Comparison of ENCODE assay signal across 11 mouse cellular contexts in the genomic region with DNA sequence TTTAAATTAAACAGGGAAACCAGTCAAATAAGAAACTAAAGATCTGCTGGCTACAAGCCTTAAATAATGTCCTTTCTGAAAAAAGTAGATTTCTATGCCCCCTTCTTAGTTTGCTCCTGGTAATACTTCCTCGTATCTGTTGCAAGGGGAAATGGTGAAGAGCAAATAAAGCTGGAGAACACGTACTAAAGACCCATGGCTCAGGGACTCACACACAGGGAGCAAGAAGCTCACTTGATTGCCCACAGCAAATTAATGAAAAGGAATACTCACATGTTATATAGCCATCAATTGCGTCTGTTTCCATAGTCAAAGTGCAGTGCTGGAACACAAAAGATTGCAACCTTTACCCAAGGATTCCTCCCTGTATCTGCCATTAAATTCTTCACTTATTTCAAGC. TPM values are rescaled to one million over a fixed set of nuclear protein-coding genes. Genes with fewer than 3 reads are reported as not detected.
DNase-seq lines count a peak whose midpoint lies in the region; ATAC-seq and TF ChIP-seq lines count a peak whose summit lies in the region.
"Had no signal": no experiment of that assay in that cellular context is flagged by ENCODE, and none has a peak within 500 bp of the region (broad histone marks: within the 10 kb centered on the region; RNA-seq: fewer than 3 reads in every experiment).

No protein-coding gene starts in this region.

- no peak for DNase-seq in kidney, adult 18-20 months
- DNase-seq in G1E (ENCODE audit: low spot score) = no peak
- DNase-seq in liver, embryonic 13.5 days = no peak
- DNase-seq in left cerebral cortex, adult 2 months (ENCODE audit: extremely low spot score in 1 of 2, low spot score in 2 of 2) = no peak
- no peak for DNase-seq in adrenal gland, adult 18-20 months (ENCODE audit: low spot score in 2 of 2)
- no peak for DNase-seq in kidney, adult 8-10 months
- DNase-seq: adrenal gland, postnatal 14 days; cerebellum, adult 2 months; heart, postnatal 10 days had no signal

- 68% methylated on average over 3 of the region's 3 CpGs for WGBS in kidney, embryonic 14.5 days
- 53% methylated on average over 3 of the region's 3 CpGs for WGBS in embryonic facial prominence, embryonic 13.5 days
- 23% methylated on average over 3 of the region's 3 CpGs for WGBS in liver, embryonic 13.5 days (ENCODE audit: insufficient replicate concordance)

- H3K27me3 ChIP-seq in kidney, embryonic 14.5 days (ENCODE audit: control insufficient read depth, insufficient read depth, low read length) = no peaks in the 10 kb centered on the region
- no peaks in the 10 kb centered on the region for H3K27me3 ChIP-seq in G1E (ENCODE audit: insufficient read depth, low read length)
- H3K27me3 ChIP-seq in embryonic facial prominence, embryonic 13.5 days = no peaks in the 10 kb centered on the region
- H3K27me3 ChIP-seq in liver, embryonic 13.5 days = peaks cover 3% of the 10 kb centered on the region; the same call in 1 of the 2 replicates

- H3K4me1 ChIP-seq in kidney, embryonic 14.5 days (ENCODE audit: control insufficient read depth, insufficient read depth, low read length) = no peaks in the 10 kb centered on the region
- peaks cover 46% of the 10 kb centered on the region for H3K4me1 ChIP-seq in G1E (ENCODE audit: insufficient read depth, low read depth, low read length)
- H3K4me1 ChIP-seq in embryonic facial prominence, embryonic 13.5 days = 0 out of 2 replicates have a peak, but pooled peaks cover 9% of the 10 kb centered on the region
- H3K4me1 ChIP-seq in liver, embryonic 13.5 days (replicated peaks) = peaks cover 31% of the 10 kb centered on the region

- H3K9ac ChIP-seq in kidney, embryonic 14.5 days (ENCODE audit: low read depth, low read length) = no peak overlapping the region
- peak overlapping the region; percentile 46; the same call in 1 of the 2 replicates for H3K9ac ChIP-seq in embryonic facial prominence, embryonic 13.5 days
- no peak overlapping the region for H3K9ac ChIP-seq in liver, embryonic 13.5 days

- H3K27ac ChIP-seq in kidney, embryonic 14.5 days (ENCODE audit: low read depth, low read length) = no peak overlapping the region
- H3K27ac ChIP-seq in embryonic facial prominence, embryonic 13.5 days = no peak overlapping the region
- H3K27ac ChIP-seq in liver, embryonic 13.5 days = no peak overlapping the region
- H3K27ac ChIP-seq in left cerebral cortex, adult 2 months = no peak overlapping the region

- intact Hi-C loops in left cerebral cortex, adult 2 months (cut with DNase I) = no loop called here

- no peak for ATAC-seq in kidney, embryonic 14.5 days (ENCODE audit: low FRiP score, low TSS enrichment)
- no peak for ATAC-seq in G1E (ENCODE audit: extremely low read depth, insufficient number of reproducible peaks, low FRiP score, poor library complexity, severe bottlenecking)
- ATAC-seq in embryonic facial prominence, embryonic 13.5 days (ENCODE audit: insufficient number of reproducible peaks, insufficient read depth, low FRiP score, low TSS enrichment, low read depth) = no peak
- ATAC-seq in liver, embryonic 13.5 days (ENCODE audit: low read depth) = no peak

- no peak overlapping the region for H3K4me3 ChIP-seq in kidney, embryonic 14.5 days (ENCODE audit: low read length)
- peak overlapping the region; percentile 78 for H3K4me3 ChIP-seq in G1E (ENCODE audit: low read depth, low read length)
- peak overlapping the region; percentile 78 for H3K4me3 ChIP-seq in embryonic facial prominence, embryonic 13.5 days
- H3K4me3 ChIP-seq in liver, embryonic 13.5 days (replicated peaks) = peak overlapping the region; percentile 5; the same call in 1 of the 2 replicates
- H3K4me3 ChIP-seq in left cerebral cortex, adult 2 months = no peak overlapping the region

- no peaks in the 10 kb centered on the region for H3K9me3 ChIP-seq in kidney, embryonic 14.5 days (ENCODE audit: control insufficient read depth, low read length)
- H3K9me3 ChIP-seq in G1E (replicated peaks) = no peaks in the 10 kb centered on the region
- no peaks in the 10 kb centered on the region for H3K9me3 ChIP-seq in embryonic facial prominence, embryonic 13.5 days
- H3K9me3 ChIP-seq in liver, embryonic 13.5 days (replicated peaks) = no peaks in the 10 kb centered on the region

- H3K4me2 ChIP-seq in kidney, embryonic 14.5 days (replicated peaks; ENCODE audit: low read depth, low read length) = peak overlapping the region; percentile 74; the same call in 1 of the 2 replicates
- H3K4me2 ChIP-seq in embryonic facial prominence, embryonic 13.5 days = peak overlapping the region; percentile 69
- H3K4me2 ChIP-seq in liver, embryonic 13.5 days = peak overlapping the region; percentile 94

- no peaks in the 10 kb centered on the region for H3K36me3 ChIP-seq in kidney, embryonic 14.5 days (ENCODE audit: control insufficient read depth, insufficient read depth, low read length)
- H3K36me3 ChIP-seq in G1E (replicated peaks) = peaks cover 2% of the 10 kb centered on the region
- no peaks in the 10 kb centered on the region for H3K36me3 ChIP-seq in embryonic facial prominence, embryonic 13.5 days
- no peaks in the 10 kb centered on the region for H3K36me3 ChIP-seq in liver, embryonic 13.5 days

- no peak for TF ChIP-seq CTCF in G1E (IDR thresholded peaks at IDR 0.05; ENCODE audit: low read depth, low read length)
- no peak for TF ChIP-seq CTCF in left cerebral cortex, adult 2 months (IDR thresholded peaks at IDR 0.05)

RNA-seq across cellular contexts. Expression of a gene that starts 3.2 kb away (rescaled TPM):
- polyA plus RNA-seq in kidney, embryonic 14.5 days (2014; fragmentation: Nextera tagmentation; extraction: Ambion mirVana) = 4.8 and 5.6 TPM in 2 replicates
- 62.7 and 84.3 TPM in 2 replicates for total RNA-seq in G1E (2014; fragmentation: Nextera tagmentation)
- 9.6 and 11.4 TPM in 2 replicates for total RNA-seq in G1E (2017)
- 1.2 and 2.4 TPM in 2 replicates for polyA plus RNA-seq in G1E (2012)
- 9.0 and 9.6 TPM in 2 replicates for polyA plus RNA-seq in embryonic facial prominence, embryonic 13.5 days (2015; fragmentation: Nextera tagmentation; extraction: Ambion mirVana)
- 0.69 and 0.82 TPM in 2 replicates for polyA plus RNA-seq in liver, embryonic 13.5 days (2015; fragmentation: Nextera tagmentation; extraction: Ambion mirVana)
- 1 to 10 TPM; 3.7 to 4.8 TPM for total RNA-seq in left cerebral cortex, adult 2 months (2021)
- total RNA-seq in adrenal gland, adult 18-20 months (2021) = 1 to 10 TPM; 5.8 to 6.5 TPM

Comparison
In these comparisons a context has a peak if more than half of its experiments do, and no peak if none do; other contexts are left out.
1. H3K4me3 ChIP-seq: peak in G1E (single experiment), embryonic facial prominence, embryonic 13.5 days (single experiment) and liver, embryonic 13.5 days (single experiment); none in kidney, embryonic 14.5 days (single experiment) and left cerebral cortex, adult 2 months (single experiment).
2. Peak in every context shown above with its lines, with median percentiles within 50 percentile points of each other: H3K4me2 ChIP-seq.